Mouse (Mus musculus) G1E (cell line): Measurements from ENCODE around the gene Wdr41.

Experiments used
- CTCF ChIP-seq: IDR thresholded peaks from 2 replicates; pipeline ENCODE4 v1.5.1; 2012; ENCODE audit warnings: low read depth, low read length, inconsistent platforms, mixed read lengths
- GATA1 ChIP-seq: IDR thresholded peaks from 2 replicates; pipeline ENCODE4 v1.6.1; 2012; ENCODE audit warnings: borderline replicate concordance, low read length, inconsistent platforms, mixed read lengths
- GATA2 ChIP-seq: IDR thresholded peaks from 2 replicates; pipeline ENCODE4 v1.6.1; 2012; ENCODE audit warnings: low read depth, low read length, inconsistent platforms, borderline replicate concordance
- POLR2AphosphoS5 ChIP-seq: IDR thresholded peaks from 2 replicates; pipeline ENCODE4 v1.6.1; 2012; ENCODE audit warnings: low read depth, low read length, inconsistent platforms; ENCODE audit not compliant: insufficient replicate concordance
- TAL1 ChIP-seq: conservative IDR thresholded peaks from 2 replicates; pipeline ENCODE4 v1.6.1; 2012; ENCODE audit warnings: low read depth, low read length, inconsistent platforms, mixed read lengths

DNA sequence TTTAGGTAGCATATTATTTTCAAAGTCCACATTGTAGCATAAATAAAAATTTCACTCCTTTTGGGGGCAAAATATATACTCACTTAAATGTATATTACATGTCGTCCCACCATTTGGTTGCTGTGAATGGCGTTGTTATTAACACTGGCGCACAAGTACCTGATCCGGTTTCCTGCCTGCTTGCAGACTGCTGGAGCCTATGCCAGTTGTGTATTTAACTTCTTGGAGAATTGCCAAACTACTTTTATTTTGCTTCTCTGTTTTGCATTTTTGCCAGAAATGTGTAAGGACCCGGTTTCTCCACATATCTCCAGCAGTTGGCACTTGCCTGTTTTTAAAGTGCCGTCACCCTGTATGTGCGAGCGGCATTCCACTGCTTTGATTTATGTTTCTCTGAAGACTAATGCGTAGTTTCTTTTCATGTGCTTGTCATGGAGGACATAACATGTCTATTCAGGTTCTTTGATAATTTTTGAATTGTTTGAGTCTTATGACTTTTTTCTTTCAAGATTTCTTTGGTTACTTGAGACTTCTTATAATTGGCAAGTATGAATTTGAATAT, 6.1 kb upstream of the Wdr41 start:
- TF ChIP-seq CTCF (no peak), GATA1 (no peak), GATA2 (no peak), TAL1 (no peak), POLR2AphosphoS5 (no peak)
